Mouse (Mus musculus) CD4-positive naive resting alpha-beta T cell, adult 76 days (primary cell): ENCODE measurements around the gene Golim4. TPM values are rescaled to one million over a fixed set of nuclear protein-coding genes. Genes with fewer than 3 reads are reported as not detected.

ENCODE experiments used
- total RNA-seq: library from RNA; stranded (reverse); gene quantifications from one replicate; pipeline ENCODE4 v1.2.4, GENCODE M21; 2023

The Golim4 gene
- total RNA-seq, result 11.5 TPM

DNA sequence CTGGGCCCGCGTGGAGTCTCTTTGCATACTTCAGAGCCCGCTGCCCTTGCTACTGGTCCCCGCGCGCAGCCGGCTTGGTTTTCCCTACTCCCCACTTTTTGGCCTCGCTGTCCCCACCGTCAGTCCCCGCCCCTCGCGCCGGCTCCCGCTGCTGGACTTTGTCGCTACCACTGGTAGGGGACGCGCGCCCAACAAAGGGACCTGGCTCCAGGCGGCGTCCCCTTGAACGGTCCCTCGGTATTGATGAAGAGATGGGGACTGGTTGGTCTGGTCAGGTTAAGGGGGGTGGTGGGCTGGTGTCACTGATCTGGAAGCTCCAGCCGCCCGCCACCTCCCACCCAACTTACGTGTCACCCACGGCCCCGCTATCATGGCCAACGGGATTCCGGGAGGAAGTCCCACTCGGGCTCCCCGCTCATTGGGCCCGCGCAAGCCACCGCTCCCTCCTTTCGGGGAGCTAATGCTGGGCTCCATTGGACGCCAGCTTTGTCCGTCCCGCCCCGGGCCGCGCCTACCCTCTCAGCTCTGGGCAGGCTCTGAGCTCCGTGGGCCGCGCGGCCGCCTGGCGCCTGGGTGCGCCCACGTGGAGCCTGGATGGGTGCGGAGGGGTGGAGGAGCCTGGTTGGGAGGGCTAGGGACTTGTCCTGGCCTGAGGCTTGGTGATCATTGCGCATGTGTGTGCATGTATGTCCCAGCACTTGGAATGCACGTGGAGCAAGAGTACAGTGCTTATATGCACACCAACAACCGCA lies at the start of gene Golim4:
Golim4 (minus strand) TSS at position 399 of the 752 bp plus-strand sequence.

Other genes starting within 250 kb of the Golim4 start
- not detected for gene Gm29133, start 208.8 kb downstream of the Golim4 start, total RNA-seq
- gene Fstl5, start 117.3 kb upstream of the Golim4 start, total RNA-seq, result not detected